Mouse (Mus musculus) kidney, adult 18-20 months (tissue): ENCODE measurements around the gene Hist2h4.
"Not testable (repeated sequence)": the region's sequence is repeated elsewhere in the genome, so short reads cannot be mapped to it uniquely, and the experiment has no call there.

Experiments used
- DNase-seq: peaks from one replicate; pipeline ENCODE4 v3.0.0; 2021

Hist2h4 gene

GRCm38 (mm10) chr3:96262979-96263550, at the start of gene Hist2h4:
Hist2h4 (minus strand) TSS chr3:96263311.
- peak; percentile 97 for DNase-seq

GRCm38 (mm10) chr3:96312341-96313098, 49.4 kb upstream of the Hist2h4 start:
- DNase-seq: no peak

GRCm38 (mm10) chr3:96309441-96309840, 46.3 kb upstream of the Hist2h4 start:
- no peak for DNase-seq

GRCm38 (mm10) chr3:96306506-96306905, 43.4 kb upstream of the Hist2h4 start:
- no peak for DNase-seq

- no peak for DNase-seq
These were observed 39.0 kb upstream of the Hist2h4 start for GRCm38 (mm10) chr3:96302076-96302475.

- no peak for DNase-seq
These were observed 37.8 kb upstream of the Hist2h4 start for GRCm38 (mm10) chr3:96300706-96301529.

GRCm38 (mm10) chr3:96299562-96299961, 36.5 kb upstream of the Hist2h4 start:
- no peak for DNase-seq

GRCm38 (mm10) chr3:96298360-96298759, 35.2 kb upstream of the Hist2h4 start:
- DNase-seq: no peak

- no peak for DNase-seq
These were observed 30.7 kb upstream of the Hist2h4 start, which contains the start of gene Fcgr1 for GRCm38 (mm10) chr3:96293787-96294186. Fcgr1 (minus strand) TSS chr3:96293969.

GRCm38 (mm10) chr3:96293368-96293767, 30.3 kb upstream of the Hist2h4 start:
- no peak for DNase-seq

GRCm38 (mm10) chr3:96292641-96293040, 29.5 kb upstream of the Hist2h4 start:
- DNase-seq: no peak

- not testable (repeated sequence) for DNase-seq
These were observed 27.6 kb upstream of the Hist2h4 start for GRCm38 (mm10) chr3:96290727-96291126.

GRCm38 (mm10) chr3:96289201-96289600, 26.1 kb upstream of the Hist2h4 start:
- DNase-seq: no peak

GRCm38 (mm10) chr3:96287334-96287733, 24.2 kb upstream of the Hist2h4 start:
- not testable (repeated sequence) for DNase-seq

GRCm38 (mm10) chr3:96284457-96284856, 21.3 kb upstream of the Hist2h4 start:
- no peak for DNase-seq

- DNase-seq: no peak
These were observed 17.5 kb upstream of the Hist2h4 start for GRCm38 (mm10) chr3:96280660-96281059.

- DNase-seq: peak; percentile 85
These were observed 14.9 kb upstream of the Hist2h4 start for GRCm38 (mm10) chr3:96277800-96278624.

GRCm38 (mm10) chr3:96277428-96277799, 14.3 kb upstream of the Hist2h4 start:
- DNase-seq: no peak

GRCm38 (mm10) chr3:96273591-96274465, 10.7 kb upstream of the Hist2h4 start:
- DNase-seq: no peak

GRCm38 (mm10) chr3:96269511-96270474, 6.7 kb upstream of the Hist2h4 start, which contains the start of gene Hist2h2bb:
Hist2h2bb (plus strand) TSS chr3:96269752.
- peak; percentile 90 for DNase-seq
